Mouse (Mus musculus) heart, embryonic 15.5 days (tissue): ENCODE measurements around the gene Mpnd. TPM values are rescaled to one million over a fixed set of nuclear protein-coding genes. Genes with fewer than 3 reads are reported as not detected.

ENCODE experiments used
- ATAC-seq: fragments of 200-750 bp; cut with Nextera tagmentation; replicated peaks from 2 replicates; pipeline ENCODE4 v1.8.0; 2017; ENCODE audit warnings: low read depth, moderate TSS enrichment; ENCODE audit not compliant: insufficient number of reproducible peaks, insufficient read depth, low FRiP score
- H3K27ac ChIP-seq: fragments of 300-500 bp; sonication (generic); 2 replicates; pipeline ENCODE4 v1.5.1; 2015; ENCODE audit warnings: mild to moderate bottlenecking, inconsistent platforms
- H3K27me3 ChIP-seq: fragments of 300-500 bp; sonication (generic); 2 replicates; pipeline ENCODE4 v1.6.1; 2015; ENCODE audit warnings: inconsistent platforms
- H3K36me3 ChIP-seq: fragments of 300-500 bp; sonication (generic); 2 replicates; pipeline ENCODE4 v1.6.1; 2015; ENCODE audit warnings: mild to moderate bottlenecking, inconsistent platforms
- H3K4me1 ChIP-seq: fragments of 300-500 bp; sonication (generic); replicated peaks from 2 replicates; pipeline ENCODE4 v1.6.1; 2015; ENCODE audit warnings: inconsistent platforms
- H3K4me2 ChIP-seq: fragments of 300-500 bp; sonication (generic); 2 replicates; pipeline ENCODE4 v1.6.1; 2015; ENCODE audit warnings: inconsistent platforms, mild to moderate bottlenecking, moderate library complexity
- H3K4me3 ChIP-seq: fragments of 300-500 bp; sonication (generic); 2 replicates; pipeline ENCODE4 v1.5.1; 2015; ENCODE audit warnings: mild to moderate bottlenecking, inconsistent platforms
- H3K9ac ChIP-seq: fragments of 300-500 bp; sonication (generic); 2 replicates; pipeline ENCODE4 v1.6.1; 2015; ENCODE audit warnings: mild to moderate bottlenecking, inconsistent platforms
- H3K9me3 ChIP-seq: fragments of 300-500 bp; sonication (generic); replicated peaks from 2 replicates; pipeline ENCODE4 v1.6.1; 2016; ENCODE audit warnings: inconsistent platforms
- WGBS: fragments of 180-500 bp; shearing (Covaris S2); methylation state at CpG from one replicate; pipeline ENCODE4 v1.1.7; 2015; ENCODE audit warnings: mixed read lengths; 5-methylcytosine and 5-hydroxymethylcytosine counted together
- polyA plus RNA-seq: library from polyadenylated mRNA; unstranded; fragments of >200 nt; fragmentation: Nextera tagmentation; extraction: Ambion mirVana; gene quantifications from 2 replicates; pipeline ENCODE4 v1.2.1, GENCODE M21; 2015

Gene Mpnd
- polyA plus RNA-seq, 1 experiment from 2014 or later = 61.1 TPM

DNA sequence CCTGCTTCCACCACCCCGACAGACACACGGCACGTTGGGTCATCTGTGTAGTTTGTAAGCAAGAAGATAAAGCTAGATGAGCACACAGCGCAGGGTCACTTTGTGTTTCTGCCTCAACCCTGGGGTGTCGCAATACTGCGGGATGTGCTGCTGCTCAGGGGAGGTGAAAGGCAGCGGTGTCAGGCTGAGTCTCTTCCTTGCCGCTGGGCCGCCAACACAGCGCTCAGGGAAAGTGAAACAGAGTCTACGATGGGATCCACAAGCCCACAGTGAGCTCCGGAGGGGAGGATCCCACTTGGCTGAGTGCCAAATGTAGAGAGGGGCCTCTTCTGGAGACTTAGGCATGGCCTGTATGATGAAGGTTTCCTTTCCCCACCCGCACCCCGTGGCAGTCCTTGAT, 42.3 kb upstream of the Mpnd start:
- H3K4me3 ChIP-seq = no peak overlapping the region
- peaks cover 27% of the 10 kb centered on the region for H3K4me1 ChIP-seq
- no peak overlapping the region for H3K27ac ChIP-seq
- no peaks in the 10 kb centered on the region for H3K27me3 ChIP-seq
- ATAC-seq = no peak
- H3K9ac ChIP-seq = no peak overlapping the region
- peaks cover 38% of the 10 kb centered on the region for H3K36me3 ChIP-seq
- H3K9me3 ChIP-seq = no peaks in the 10 kb centered on the region
- whole genome bisulfite sequencing = 68% methylated on average over 14 of the region's 14 CpGs
- H3K4me2 ChIP-seq = no peak overlapping the region

DNA sequence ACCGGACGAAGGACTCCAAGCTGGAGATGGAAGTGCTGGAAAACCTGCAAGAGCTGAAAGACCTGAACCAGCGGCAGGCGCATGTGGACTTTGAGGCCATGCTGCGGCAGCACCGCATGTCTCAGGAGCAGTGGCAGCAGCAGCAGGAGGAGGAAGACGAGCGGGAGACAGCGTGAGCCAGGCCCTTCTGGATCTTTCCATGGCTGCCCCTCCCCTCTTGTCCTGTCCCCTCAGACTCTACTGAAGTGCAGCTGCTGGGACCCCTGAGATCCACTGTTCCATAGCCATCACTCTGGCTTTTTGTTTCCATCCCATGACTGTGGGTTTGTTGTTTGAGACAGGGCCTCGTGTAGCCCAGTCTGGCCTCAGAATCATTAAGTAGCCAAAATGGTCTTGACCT, 41.0 kb upstream of the Mpnd start:
- H3K36me3 ChIP-seq = peaks cover 38% of the 10 kb centered on the region
- no peaks in the 10 kb centered on the region for H3K27me3 ChIP-seq
- H3K9me3 ChIP-seq = no peaks in the 10 kb centered on the region
- H3K4me1 ChIP-seq = peaks cover 28% of the 10 kb centered on the region
- ATAC-seq = no peak
- no peak overlapping the region for H3K4me3 ChIP-seq
- H3K4me2 ChIP-seq = no peak overlapping the region
- no peak overlapping the region for H3K9ac ChIP-seq
- 91% methylated on average over 10 of the region's 10 CpGs for WGBS
- H3K27ac ChIP-seq = no peak overlapping the region

DNA sequence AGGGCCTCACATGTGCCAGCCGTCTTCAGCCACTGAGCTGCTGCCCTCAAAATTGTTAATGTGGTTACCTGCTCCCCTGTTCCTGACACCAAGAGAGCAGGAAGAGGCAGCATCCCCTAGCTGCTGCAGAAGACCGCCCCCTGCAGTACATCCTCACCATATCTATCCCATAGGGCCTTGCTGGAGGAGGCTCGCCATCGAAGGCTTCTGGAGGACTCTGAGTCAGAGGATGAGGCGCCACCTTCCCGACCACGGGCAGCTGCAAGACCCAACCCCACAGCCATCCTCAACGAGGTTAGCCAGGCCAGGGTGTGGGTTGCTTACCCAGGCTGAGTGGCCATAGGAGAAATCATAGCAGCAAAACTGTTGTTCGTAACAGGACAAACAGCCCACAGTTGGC, 40.5 kb upstream of the Mpnd start:
- H3K9me3 ChIP-seq = no peaks in the 10 kb centered on the region
- WGBS = 81% methylated on average over 9 of the region's 9 CpGs
- ATAC-seq = no peak
- peaks cover 38% of the 10 kb centered on the region for H3K36me3 ChIP-seq
- no peak overlapping the region for H3K4me3 ChIP-seq
- no peak overlapping the region for H3K4me2 ChIP-seq
- 0 out of 2 replicates have a peak, but pooled peaks cover 4% of the 10 kb centered on the region for H3K27me3 ChIP-seq
- H3K4me1 ChIP-seq = peaks cover 28% of the 10 kb centered on the region
- no peak overlapping the region for H3K27ac ChIP-seq
- no peak overlapping the region for H3K9ac ChIP-seq

DNA sequence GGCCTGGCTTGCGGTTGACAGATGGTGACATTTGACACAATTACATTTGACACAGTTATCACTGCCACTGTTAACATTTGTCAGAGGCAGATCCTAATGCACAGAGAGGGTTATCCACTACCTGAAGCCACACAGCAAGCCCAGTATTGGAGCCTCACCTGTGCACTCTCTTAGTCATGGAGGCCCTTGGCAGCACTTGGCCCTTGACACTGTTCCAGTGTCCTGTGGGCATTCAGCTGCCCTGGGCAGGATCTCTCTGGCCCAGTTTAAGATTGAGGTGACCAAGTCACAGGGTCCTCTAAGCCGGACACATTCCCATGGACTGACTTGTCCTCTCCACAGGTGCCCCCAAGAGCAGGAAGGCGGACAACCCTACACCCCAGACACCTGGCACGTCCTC, 38.3 kb upstream of the Mpnd start:
- H3K27me3 ChIP-seq = peaks cover 18% of the 10 kb centered on the region
- no peak for ATAC-seq
- no peak overlapping the region for H3K4me3 ChIP-seq
- no peaks in the 10 kb centered on the region for H3K9me3 ChIP-seq
- H3K9ac ChIP-seq = no peak overlapping the region
- 98% methylated on average over 4 of the region's 4 CpGs for WGBS
- peaks cover 25% of the 10 kb centered on the region for H3K36me3 ChIP-seq
- H3K27ac ChIP-seq = no peak overlapping the region
- peaks cover 38% of the 10 kb centered on the region for H3K4me1 ChIP-seq
- H3K4me2 ChIP-seq = no peak overlapping the region

GRCm38 (mm10) chr17:55968210-55968609, 37.3 kb upstream of the Mpnd start:
- H3K9ac ChIP-seq = 0 out of 2 replicates have a peak overlapping the region, but pooled peaks have one; percentile 17
- H3K27ac ChIP-seq = no peak overlapping the region
- ATAC-seq = 0 out of 2 replicates have a peak, but pooled peaks have one; percentile 3
- H3K4me1 ChIP-seq = peaks cover 35% of the 10 kb centered on the region
- H3K36me3 ChIP-seq = peaks cover 23% of the 10 kb centered on the region
- H3K27me3 ChIP-seq = peaks cover 26% of the 10 kb centered on the region
- no peak overlapping the region for H3K4me2 ChIP-seq
- no peaks in the 10 kb centered on the region for H3K9me3 ChIP-seq
- H3K4me3 ChIP-seq = no peak overlapping the region
- WGBS = 40% methylated on average over 7 of the region's 7 CpGs

DNA sequence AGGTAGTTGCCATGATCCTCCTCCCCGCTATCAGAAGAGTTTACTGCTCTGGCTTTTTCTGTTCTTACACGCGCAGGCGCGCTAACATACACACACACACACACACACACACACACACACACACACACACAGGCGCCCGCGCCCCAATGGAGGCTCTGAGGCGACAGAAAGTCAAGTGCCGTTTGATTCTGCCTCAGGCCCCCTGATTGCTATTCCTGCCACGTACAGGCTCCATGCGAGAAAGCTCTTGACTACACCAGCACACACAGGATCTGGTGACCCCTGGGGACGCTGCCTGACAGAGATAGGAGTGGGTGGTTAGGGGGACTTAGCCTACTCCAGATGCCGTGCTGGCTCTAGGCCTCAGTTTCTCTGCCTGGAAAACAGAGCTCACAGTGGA, 36.0 kb upstream of the Mpnd start:
- peaks cover 19% of the 10 kb centered on the region for H3K36me3 ChIP-seq
- no peak for ATAC-seq
- peaks cover 29% of the 10 kb centered on the region for H3K27me3 ChIP-seq
- peaks cover 33% of the 10 kb centered on the region for H3K4me1 ChIP-seq
- H3K9ac ChIP-seq = no peak overlapping the region
- peak overlapping the region; percentile 58; the same call in 1 of the 2 replicates for H3K4me3 ChIP-seq
- H3K4me2 ChIP-seq = peak overlapping the region; percentile 97
- H3K9me3 ChIP-seq = no peaks in the 10 kb centered on the region
- WGBS = 34% methylated on average over 14 of the region's 14 CpGs
- H3K27ac ChIP-seq = no peak overlapping the region

DNA sequence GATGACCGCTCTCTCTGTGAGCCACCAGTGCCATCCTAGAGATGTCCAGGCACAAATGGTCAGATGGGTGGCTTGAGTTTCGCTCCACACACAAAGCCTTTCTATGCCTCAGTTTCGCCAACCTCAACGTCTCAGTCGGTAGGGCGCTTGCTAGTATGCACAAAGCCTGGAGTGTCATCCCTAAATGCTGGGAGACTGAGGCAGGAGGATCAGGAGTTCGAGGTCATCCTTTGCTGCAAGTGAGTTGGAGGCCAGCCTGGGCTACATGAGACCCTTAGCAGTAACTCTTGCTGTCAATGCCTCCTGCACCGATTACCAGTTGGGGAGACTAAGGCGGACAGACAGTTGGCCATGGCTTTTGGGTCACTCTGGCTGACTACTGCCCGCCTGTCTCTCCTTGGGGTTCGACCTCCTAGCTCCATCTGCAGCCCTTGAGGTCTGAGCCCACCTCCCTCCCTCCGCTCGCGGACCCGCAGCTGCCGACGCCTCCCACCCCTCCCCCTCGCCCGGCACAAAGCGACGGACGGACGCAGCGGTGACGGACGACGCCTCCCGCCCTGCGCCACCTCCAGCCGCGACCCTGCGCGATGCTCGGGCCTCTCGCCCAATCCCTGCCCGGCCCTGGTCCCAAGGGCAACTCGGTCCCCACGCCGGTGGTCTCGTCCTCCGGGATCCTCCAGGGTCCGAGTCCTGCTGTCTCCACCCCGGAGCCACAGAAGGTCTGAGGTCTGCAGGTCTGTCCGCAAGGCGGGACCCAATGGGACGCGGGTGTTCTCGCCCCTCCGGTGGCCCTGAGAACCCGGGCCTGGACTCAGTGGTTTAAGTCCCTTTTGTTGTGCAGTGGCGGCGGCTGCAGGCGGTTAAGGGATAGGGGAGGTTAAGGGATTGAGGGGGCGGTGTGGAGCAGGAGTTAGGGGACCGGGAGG, 35.3 kb upstream of the Mpnd start, which contains the start of gene Shd:
Gene Shd (plus strand): TSS at position 502 of the 926 bp plus-strand sequence.
- H3K36me3 ChIP-seq = peaks cover 13% of the 10 kb centered on the region; the same call in 1 of the 2 replicates
- peaks cover 33% of the 10 kb centered on the region for H3K4me1 ChIP-seq
- 8% methylated on average over 55 of the region's 55 CpGs for WGBS
- H3K9me3 ChIP-seq = no peaks in the 10 kb centered on the region
- H3K27me3 ChIP-seq = peaks cover 29% of the 10 kb centered on the region
- ATAC-seq = no peak; the same call in 1 of the 2 replicates
- H3K4me2 ChIP-seq = peak within 1 kb of the TSS; percentile 97
- H3K27ac ChIP-seq = no peak within 1 kb of the TSS
- H3K4me3 ChIP-seq = peak within 1 kb of the TSS; percentile 58
- peak within 1 kb of the TSS; percentile 67 for H3K9ac ChIP-seq

DNA sequence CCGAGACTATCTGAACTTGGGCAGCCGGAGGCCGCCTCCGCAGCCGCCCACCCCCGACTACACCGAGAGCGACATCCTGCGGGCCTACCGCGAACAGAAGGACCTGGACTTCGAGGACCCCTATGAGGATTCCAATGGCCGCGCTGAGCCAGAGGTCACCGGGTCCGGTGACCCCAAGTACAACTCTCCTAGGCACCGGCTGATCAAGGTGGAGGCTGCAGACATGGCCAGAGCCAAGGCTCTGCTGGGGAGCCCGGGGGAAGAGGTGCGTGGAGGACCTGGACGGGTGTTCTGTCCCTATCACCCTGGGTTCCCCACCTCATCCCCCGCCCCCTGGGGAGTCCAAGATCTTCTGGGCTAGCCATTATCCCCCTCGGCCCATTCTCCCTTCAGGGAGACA, 34.1 kb upstream of the Mpnd start:
- H3K4me3 ChIP-seq = no peak overlapping the region
- H3K9me3 ChIP-seq = no peaks in the 10 kb centered on the region
- ATAC-seq = no peak
- H3K4me2 ChIP-seq = peak overlapping the region; percentile 97
- H3K27me3 ChIP-seq = peaks cover 29% of the 10 kb centered on the region
- H3K36me3 ChIP-seq = peaks cover 9% of the 10 kb centered on the region; the same call in 1 of the 2 replicates
- peaks cover 36% of the 10 kb centered on the region for H3K4me1 ChIP-seq
- H3K27ac ChIP-seq = no peak overlapping the region
- WGBS = 37% methylated on average over 22 of the region's 22 CpGs
- no peak overlapping the region for H3K9ac ChIP-seq

- peaks cover 15% of the 10 kb centered on the region for H3K27me3 ChIP-seq
- 0 out of 2 replicates have a peak overlapping the region, but pooled peaks have one; percentile 13 for H3K4me2 ChIP-seq
- no peak overlapping the region for H3K9ac ChIP-seq
- no peak overlapping the region for H3K4me3 ChIP-seq
- peaks cover 10% of the 10 kb centered on the region for H3K4me1 ChIP-seq
- peak; percentile 28; the same call in 1 of the 2 replicates for ATAC-seq
- 15% methylated on average over 13 of the region's 13 CpGs for WGBS
- H3K27ac ChIP-seq = no peak overlapping the region
- no peaks in the 10 kb centered on the region for H3K9me3 ChIP-seq
- H3K36me3 ChIP-seq = no peaks in the 10 kb centered on the region
These were observed 29.2 kb upstream of the Mpnd start for GRCm38 (mm10) chr17:55976255-55976862.

DNA sequence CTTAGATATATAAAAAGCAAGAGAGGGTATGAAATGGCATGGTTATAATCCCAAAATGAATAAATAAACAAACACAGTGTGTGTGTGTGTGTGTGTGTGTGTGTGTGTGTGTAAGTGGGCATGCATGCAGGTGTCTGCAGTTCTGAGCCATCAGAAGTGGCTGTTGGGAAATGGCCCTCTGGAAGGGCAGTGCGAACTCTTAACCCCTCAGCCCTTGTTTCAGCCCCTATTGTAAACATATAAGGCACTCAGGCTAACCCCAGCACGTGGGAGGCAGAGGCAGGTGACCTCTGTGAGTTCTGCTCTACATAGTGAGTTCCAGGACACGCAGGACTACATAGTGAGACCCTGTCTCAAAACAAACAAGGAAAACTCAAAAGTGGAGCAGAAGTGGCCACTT, 28.2 kb upstream of the Mpnd start:
- ATAC-seq = no peak
- Histone ChIP-seq H3K4me3 (no peak overlapping the region), H3K27ac (no peak overlapping the region), H3K36me3 (no peaks in the 10 kb centered on the region), H3K4me1 (peaks cover 9% of the 10 kb centered on the region), H3K27me3 (0 out of 2 replicates have a peak, but pooled peaks cover 11% of the 10 kb centered on the region), H3K9ac (no peak overlapping the region), H3K9me3 (no peaks in the 10 kb centered on the region), H3K4me2 (no peak overlapping the region)
- 47% methylated on average over 3 of the region's 3 CpGs for WGBS
